Comparison of ENCODE assay signal across 20 mouse cellular contexts in the genomic region with DNA sequence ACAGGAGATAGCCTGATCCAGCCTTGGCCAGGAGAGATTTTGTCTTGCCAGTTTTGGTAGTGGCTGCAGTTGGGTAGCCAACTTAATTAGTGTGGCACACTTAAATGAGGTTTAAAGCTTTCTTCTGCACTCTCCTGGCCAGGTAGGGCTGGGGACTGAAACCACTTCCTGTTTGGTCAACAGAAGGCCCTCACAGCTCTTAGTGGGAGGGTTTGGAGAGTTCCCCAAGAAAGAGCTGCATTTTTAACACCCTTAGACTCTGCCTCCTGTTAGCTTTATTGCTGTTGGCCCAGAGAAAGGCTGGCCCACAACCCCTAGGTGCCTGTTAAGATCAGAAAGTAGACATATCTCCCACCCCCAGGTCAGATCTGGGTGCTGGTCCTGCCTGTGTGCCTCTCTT. TPM values are rescaled to one million over a fixed set of nuclear protein-coding genes. Genes with fewer than 3 reads are reported as not detected.
DNase-seq lines count a peak whose midpoint lies in the region; ATAC-seq and TF ChIP-seq lines count a peak whose summit lies in the region.
"Had no signal": no experiment of that assay in that cellular context is flagged by ENCODE, and none has a peak within 500 bp of the region (broad histone marks: within the 10 kb centered on the region; RNA-seq: fewer than 3 reads in every experiment).

No protein-coding gene starts in this region.

- no peaks in the 10 kb centered on the region for H3K27me3 ChIP-seq in embryonic facial prominence, embryonic 15.5 days
- H3K27me3 ChIP-seq in embryonic facial prominence, embryonic 10.5 days (replicated peaks; ENCODE audit: low read depth, poor library complexity, severe bottlenecking): no peaks in the 10 kb centered on the region
- no peaks in the 10 kb centered on the region for H3K27me3 ChIP-seq in kidney, adult 2 months (replicated peaks; ENCODE audit: control insufficient read depth, insufficient read depth, low read length)
- H3K27me3 ChIP-seq: embryonic facial prominence, embryonic 13.5 days; stomach, embryonic 15.5 days had no signal

- no peak for TF ChIP-seq CTCF in kidney, adult 2 months (conservative IDR thresholded peaks at IDR 0.05; ENCODE audit: insufficient read depth, insufficient read length, low read depth, low read length)

- H3K4me2 ChIP-seq in embryonic facial prominence, embryonic 15.5 days (replicated peaks): no peak overlapping the region
- H3K4me2 ChIP-seq: embryonic facial prominence, embryonic 13.5 days; stomach, embryonic 15.5 days had no signal

- peak overlapping the region; percentile 5; the same call in 1 of the 2 replicates for H3K27ac ChIP-seq in embryonic facial prominence, embryonic 15.5 days (replicated peaks)
- H3K27ac ChIP-seq in embryonic facial prominence, embryonic 10.5 days (replicated peaks): no peak overlapping the region
- peak overlapping the region; percentile 52; the same call in 1 of the 2 replicates for H3K27ac ChIP-seq in kidney, adult 2 months (ENCODE audit: insufficient read depth, low read depth, low read length)
- H3K27ac ChIP-seq: midbrain, embryonic 10.5 days; stomach, embryonic 15.5 days had no signal

- H3K36me3 ChIP-seq in embryonic facial prominence, embryonic 15.5 days: no peaks in the 10 kb centered on the region
- no peaks in the 10 kb centered on the region for H3K36me3 ChIP-seq in embryonic facial prominence, embryonic 10.5 days (replicated peaks)
- no peaks in the 10 kb centered on the region for H3K36me3 ChIP-seq in kidney, adult 2 months (ENCODE audit: control insufficient read depth, insufficient read depth, low read length)
- H3K36me3 ChIP-seq: embryonic facial prominence, embryonic 13.5 days; midbrain, embryonic 10.5 days; stomach, embryonic 15.5 days had no signal

- no peak for ATAC-seq in embryonic facial prominence, embryonic 15.5 days (ENCODE audit: insufficient number of reproducible peaks, low FRiP score, low TSS enrichment, low read depth)
- 0 out of 2 replicates have a peak, but pooled peaks have one; percentile 45 for ATAC-seq in common myeloid progenitor, adult 5-6 weeks (replicated peaks; ENCODE audit: low read depth, poor library complexity, severe bottlenecking)
- ATAC-seq in megakaryocyte, adult 5-6 weeks (ENCODE audit: poor library complexity, severe bottlenecking): peak; percentile 72
- ATAC-seq: forebrain, postnatal 0 days; hindbrain, embryonic 16.5 days; intestine, postnatal 0 days had no signal

- peaks cover 3% of the 10 kb centered on the region for H3K4me1 ChIP-seq in embryonic facial prominence, embryonic 15.5 days
- no peaks in the 10 kb centered on the region for H3K4me1 ChIP-seq in embryonic facial prominence, embryonic 10.5 days
- H3K4me1 ChIP-seq in kidney, adult 2 months (ENCODE audit: control insufficient read depth, insufficient read depth, low read length): peaks cover 16% of the 10 kb centered on the region
- H3K4me1 ChIP-seq: midbrain, embryonic 10.5 days; stomach, embryonic 15.5 days had no signal

- H3K9me3 ChIP-seq in embryonic facial prominence, embryonic 15.5 days (replicated peaks): no peaks in the 10 kb centered on the region
- no peaks in the 10 kb centered on the region for H3K9me3 ChIP-seq in embryonic facial prominence, embryonic 10.5 days
- H3K9me3 ChIP-seq: embryonic facial prominence, embryonic 13.5 days; midbrain, embryonic 10.5 days; stomach, embryonic 15.5 days had no signal

- H3K4me3 ChIP-seq in embryonic facial prominence, embryonic 15.5 days (replicated peaks): no peak overlapping the region
- no peak overlapping the region for H3K4me3 ChIP-seq in embryonic facial prominence, embryonic 10.5 days
- no peak overlapping the region for H3K4me3 ChIP-seq in kidney, adult 2 months (ENCODE audit: insufficient read depth, low read depth, low read length)
- H3K4me3 ChIP-seq: embryonic facial prominence, embryonic 13.5 days; midbrain, embryonic 10.5 days; stomach, embryonic 15.5 days had no signal

- no peak overlapping the region for H3K9ac ChIP-seq in embryonic facial prominence, embryonic 15.5 days
- H3K9ac ChIP-seq: embryonic facial prominence, embryonic 13.5 days; forebrain, postnatal 0 days; stomach, embryonic 15.5 days had no signal

- TF ChIP-seq POLR2A in kidney, adult 2 months (IDR thresholded peaks at IDR 0.05; ENCODE audit: low read depth, low read length): no peak

- DNase-seq in embryonic facial prominence, embryonic 10.5 days (ENCODE audit: low spot score): no peak
- DNase-seq in kidney, adult 2 months: no peak
- DNase-seq in kidney, postnatal 14 days: no peak
- no peak for DNase-seq in testis, postnatal 14 days (ENCODE audit: low spot score)
- no peak for DNase-seq in urinary bladder, postnatal 14 days (ENCODE audit: low spot score)
- DNase-seq: adrenal gland, postnatal 36 days; cerebellum, adult 18-20 months; forebrain, postnatal 0 days; heart, postnatal 4 days; lung, adult 18-20 months; lung, postnatal 36 days; right cerebral cortex, adult 18-20 months had no signal

RNA-seq across cellular contexts. Expression of a gene that starts 45.5 kb away (rescaled TPM):
- polyA plus RNA-seq in embryonic facial prominence, embryonic 15.5 days (2015; fragmentation: Nextera tagmentation; extraction: Ambion mirVana): 2.1 and 2.8 TPM in 2 replicates
- polyA plus RNA-seq in embryonic facial prominence, embryonic 10.5 days (2016; fragmentation: Nextera tagmentation; extraction: Ambion mirVana): 2.1 and 2.4 TPM in 2 replicates
- 2.5 and 2.8 TPM in 2 replicates for polyA plus RNA-seq in kidney, adult 2 months (2012; rRNA removed)
- 2.1 and 3.3 TPM in 2 replicates for total RNA-seq in common myeloid progenitor, adult 5-6 weeks (2017)
- total RNA-seq in megakaryocyte, adult 5-6 weeks (2015): 25.9 and 27.6 TPM in 2 replicates
- total RNA-seq in megakaryocyte, adult 5-6 weeks (2017): 27.7 and 30.7 TPM in 2 replicates
